Mouse (Mus musculus) B cell, adult 2 months (primary cell): ENCODE measurements around the gene Cd300lf.

Source experiments
- DNase-seq, 2 experiments: peaks; one replicate each; pipeline ENCODE4 v3.0.0; 2022

Gene Cd300lf

GRCm38 (mm10) chr11:115133800-115134199, at the start of gene Cd300lf:
TSS of gene Cd300lf (minus strand) at chr11:115133992.
- DNase-seq, result peak; percentile 51 to 59

GRCm38 (mm10) chr11:115181913-115182638, 48.3 kb upstream of the Cd300lf start:
- DNase-seq, result peak; percentile 93 to 94

- no peak for DNase-seq
Observed at GRCm38 (mm10) chr11:115179881-115180280, 46.1 kb upstream of the Cd300lf start.

GRCm38 (mm10) chr11:115179191-115179590, 45.4 kb upstream of the Cd300lf start:
- no peak for DNase-seq

- DNase-seq, result no peak
Observed at GRCm38 (mm10) chr11:115178766-115179165, 45.0 kb upstream of the Cd300lf start.

- no peak for DNase-seq
Observed at GRCm38 (mm10) chr11:115177559-115178195, 43.9 kb upstream of the Cd300lf start.

- no peak for DNase-seq
Observed at GRCm38 (mm10) chr11:115176399-115177190, 42.8 kb upstream of the Cd300lf start.

- DNase-seq, result peak; percentile 40 to 41
Observed at GRCm38 (mm10) chr11:115173549-115174339, 40.0 kb upstream of the Cd300lf start.

- DNase-seq, result no peak
Observed at GRCm38 (mm10) chr11:115172825-115173287, 39.1 kb upstream of the Cd300lf start.

- DNase-seq, result no peak
Observed at GRCm38 (mm10) chr11:115171125-115171524, 37.3 kb upstream of the Cd300lf start.

- DNase-seq, result no peak
Observed at GRCm38 (mm10) chr11:115169430-115169829, 35.6 kb upstream of the Cd300lf start.

- DNase-seq, result no peak
Observed at GRCm38 (mm10) chr11:115167631-115168249, 33.9 kb upstream of the Cd300lf start.

GRCm38 (mm10) chr11:115166776-115167175, 33.0 kb upstream of the Cd300lf start:
- no peak for DNase-seq

GRCm38 (mm10) chr11:115164976-115165374, 31.2 kb upstream of the Cd300lf start:
- no peak for DNase-seq

GRCm38 (mm10) chr11:115164341-115164975, 30.7 kb upstream of the Cd300lf start:
- DNase-seq, result no peak

- peak; percentile 69 to 74 for DNase-seq
Observed at GRCm38 (mm10) chr11:115163568-115164150, 29.9 kb upstream of the Cd300lf start.

- DNase-seq, result peak; percentile 99
Observed at GRCm38 (mm10) chr11:115162832-115163480, 29.2 kb upstream of the Cd300lf start, which contains the start of gene Slc9a3r1. TSS of gene Slc9a3r1 (plus strand) at chr11:115163341.

- no peak for DNase-seq
Observed at GRCm38 (mm10) chr11:115162205-115162601, 28.4 kb upstream of the Cd300lf start.

- peak; percentile 45 to 50 for DNase-seq
Observed at GRCm38 (mm10) chr11:115161578-115162204, 27.9 kb upstream of the Cd300lf start.
